In genomic region chr17:71190589-71190988, GRCm38 (mm10) we compare ENCODE assay signal across 17 mouse cellular contexts. TPM values are rescaled to one million over a fixed set of nuclear protein-coding genes. Genes with fewer than 3 reads are reported as not detected.
DNase-seq lines count a peak whose midpoint lies in the region; ATAC-seq and TF ChIP-seq lines count a peak whose summit lies in the region.
"Had no signal": no experiment of that assay in that cellular context is flagged by ENCODE, and none has a peak within 500 bp of the region (broad histone marks: within the 10 kb centered on the region; RNA-seq: fewer than 3 reads in every experiment).

No protein-coding gene starts in this region.

- no peak overlapping the region for H3K4me3 ChIP-seq in liver, embryonic 12.5 days
- no peak overlapping the region for H3K4me3 ChIP-seq in CH12.LX (replicated peaks in 1 of 3; ENCODE audit: low read depth in 2 of 3, low read length in 2 of 3, poor library complexity in 1 of 3)
- peak overlapping the region; percentile 8; the same call in 1 of the 2 replicates for H3K4me3 ChIP-seq in intestine, embryonic 16.5 days (ENCODE audit: low read length)
- no peak overlapping the region for H3K4me3 ChIP-seq in small intestine, adult 2 months (ENCODE audit: low read depth, low read length)
- H3K4me3 ChIP-seq: embryonic facial prominence, embryonic 12.5 days; forebrain, embryonic 10.5 days; liver, embryonic 13.5 days; midbrain, embryonic 15.5 days; neural tube, embryonic 13.5 days had no signal

- TF ChIP-seq EP300 in CH12.LX (IDR thresholded peaks at IDR 0.05; ENCODE audit: low read length) = peak; percentile 43

- in situ Hi-C loops in CH12.LX (cut with MboI; ENCODE audit: low pct_ligation_motif_present, low pct_unique_long_range_greater_than_20kb, low sequenced_read_pairs) = no loop called here

- H3K27me3 ChIP-seq in liver, embryonic 12.5 days (replicated peaks) = no peaks in the 10 kb centered on the region
- H3K27me3 ChIP-seq in CH12.LX (replicated peaks) = no peaks in the 10 kb centered on the region
- H3K27me3 ChIP-seq in intestine, embryonic 16.5 days (replicated peaks; ENCODE audit: control insufficient read depth, insufficient read depth, low read length) = no peaks in the 10 kb centered on the region
- no peaks in the 10 kb centered on the region for H3K27me3 ChIP-seq in small intestine, adult 2 months (ENCODE audit: control insufficient read depth, insufficient read depth, low read length)
- H3K27me3 ChIP-seq: embryonic facial prominence, embryonic 12.5 days; liver, embryonic 13.5 days; midbrain, embryonic 15.5 days; neural tube, embryonic 13.5 days had no signal

- no peak for TF ChIP-seq RAD21 in CH12.LX (IDR thresholded peaks at IDR 0.05; ENCODE audit: low read depth, low read length)

- DNase-seq in liver = no peak
- DNase-seq in CH12.LX (ENCODE audit: extremely low read depth) = no peak
- no peak for DNase-seq in urinary bladder, postnatal 25 days (ENCODE audit: low spot score)
- no peak for DNase-seq in urinary bladder, postnatal 14 days (ENCODE audit: low spot score)
- no peak for DNase-seq in heart, postnatal 25 days (ENCODE audit: low spot score)
- DNase-seq: cerebellum, postnatal 25 days; heart, adult 18-20 months; heart, postnatal 36 days; kidney, adult 11 months; liver, embryonic 13.5 days had no signal

- H3K4me1 ChIP-seq in liver, embryonic 12.5 days = peaks cover 97% of the 10 kb centered on the region
- peaks cover 11 to 64% of the 10 kb centered on the region in 2 experiments for H3K4me1 ChIP-seq in CH12.LX (ENCODE audit: control insufficient read depth in 1 of 2, insufficient read depth in 2 of 2)
- H3K4me1 ChIP-seq in intestine, embryonic 16.5 days (ENCODE audit: control insufficient read depth, insufficient read depth, low read length) = peaks cover 18% of the 10 kb centered on the region
- H3K4me1 ChIP-seq in small intestine, adult 2 months (ENCODE audit: control insufficient read depth, insufficient read depth, insufficient read length, low read length) = peaks cover 27% of the 10 kb centered on the region; the same call in 1 of the 2 replicates

- no peak overlapping the region for H3K27ac ChIP-seq in liver, embryonic 12.5 days
- no peak overlapping the region for H3K27ac ChIP-seq in CH12.LX (ENCODE audit: insufficient read depth, low read depth)
- peak overlapping the region; percentile 24; the same call in 1 of the 2 replicates for H3K27ac ChIP-seq in intestine, embryonic 16.5 days (ENCODE audit: low read length)
- H3K27ac ChIP-seq in small intestine, adult 2 months (ENCODE audit: insufficient read depth, low read depth, low read length) = peak overlapping the region; percentile 96
- H3K27ac ChIP-seq: embryonic facial prominence, embryonic 12.5 days; forebrain, embryonic 10.5 days; midbrain, embryonic 15.5 days; neural tube, embryonic 13.5 days had no signal

- peaks cover 4% of the 10 kb centered on the region; the same call in 1 of the 2 replicates for H3K36me3 ChIP-seq in liver, embryonic 12.5 days
- no peaks in the 10 kb centered on the region for H3K36me3 ChIP-seq in CH12.LX (replicated peaks in 1 of 2; ENCODE audit: control insufficient read depth in 1 of 2, insufficient read depth in 1 of 2, low read length in 1 of 2)
- H3K36me3 ChIP-seq in intestine, embryonic 16.5 days (ENCODE audit: control insufficient read depth, insufficient read depth, low read length) = no peaks in the 10 kb centered on the region
- H3K36me3 ChIP-seq in small intestine, adult 2 months (ENCODE audit: control insufficient read depth, insufficient read depth, low read length) = no peaks in the 10 kb centered on the region
- H3K36me3 ChIP-seq: embryonic facial prominence, embryonic 12.5 days; liver, embryonic 13.5 days; midbrain, embryonic 15.5 days; neural tube, embryonic 13.5 days had no signal

- dilution Hi-C loops in CH12.LX (cut with MboI; ENCODE audit: extremely low pct_ligation_motif_present, extremely low pct_unique_long_range_greater_than_20kb, low sequenced_read_pairs) = no loop called here

- 77% methylated on average over 7 of the region's 7 CpGs for whole genome bisulfite sequencing in liver, embryonic 12.5 days (ENCODE audit: insufficient replicate concordance)
- 54% methylated on average over 7 of the region's 7 CpGs for WGBS in intestine, embryonic 16.5 days
- 9% methylated on average over 7 of the region's 7 CpGs for WGBS in small intestine, adult 2 months

- intact Hi-C loops in heart, postnatal 25 days (cut with DNase I) = loop anchor here (10.0 kb wide), 1 partner anchor 456 kb away; no protein-coding TSS in a partner anchor

- H3K9me3 ChIP-seq in liver, embryonic 12.5 days (replicated peaks) = no peaks in the 10 kb centered on the region
- no peaks in the 10 kb centered on the region for H3K9me3 ChIP-seq in CH12.LX (replicated peaks; ENCODE audit: low read length)
- H3K9me3 ChIP-seq in intestine, embryonic 16.5 days (ENCODE audit: control insufficient read depth, low read length) = no peaks in the 10 kb centered on the region
- H3K9me3 ChIP-seq: embryonic facial prominence, embryonic 12.5 days; liver, embryonic 13.5 days; midbrain, embryonic 15.5 days had no signal

- no peak for ATAC-seq in liver, embryonic 12.5 days
- peak; percentile 34 for ATAC-seq in intestine, embryonic 16.5 days
- ATAC-seq: midbrain, embryonic 15.5 days had no signal

- no peak for TF ChIP-seq POLR2A in CH12.LX (IDR thresholded peaks at IDR 0.05; ENCODE audit: low read depth, low read length)
- TF ChIP-seq POLR2A in small intestine, adult 2 months (IDR thresholded peaks at IDR 0.05; ENCODE audit: low read depth, low read length) = no peak

- no peak overlapping the region for H3K9ac ChIP-seq in liver, embryonic 12.5 days
- H3K9ac ChIP-seq in CH12.LX (ENCODE audit: insufficient read depth, low read depth) = no peak overlapping the region; the same call in 1 of the 2 replicates
- H3K9ac ChIP-seq in intestine, embryonic 16.5 days (ENCODE audit: low read depth, low read length) = 0 out of 2 replicates have a peak overlapping the region, but pooled peaks have one; percentile 39
- H3K9ac ChIP-seq: embryonic facial prominence, embryonic 12.5 days; liver, embryonic 13.5 days; midbrain, embryonic 15.5 days; neural tube, embryonic 13.5 days had no signal

- TF ChIP-seq CTCF in CH12.LX (conservative IDR thresholded peaks at IDR 0.05 in 1 of 2, IDR thresholded peaks at IDR 0.05 in 1 of 2; ENCODE audit: low read depth in 2 of 2, low read length in 2 of 2) = no peak
- no peak for TF ChIP-seq CTCF in small intestine, adult 2 months (IDR thresholded peaks at IDR 0.05; ENCODE audit: extremely low read depth, insufficient read length, insufficient replicate concordance, low read depth, low read length)

- H3K79me2 ChIP-seq in CH12.LX (replicated peaks; ENCODE audit: control insufficient read depth, extremely low read depth, insufficient read depth, poor library complexity, severe bottlenecking) = peaks cover 51% of the 10 kb centered on the region

- H3K4me2 ChIP-seq in liver, embryonic 12.5 days = 0 out of 2 replicates have a peak overlapping the region, but pooled peaks have one; percentile 4
- peak overlapping the region; percentile 79; the same call in 1 of the 2 replicates for H3K4me2 ChIP-seq in CH12.LX (ENCODE audit: insufficient read depth, low read depth, poor library complexity, severe bottlenecking)
- H3K4me2 ChIP-seq in intestine, embryonic 16.5 days (ENCODE audit: low read depth, low read length) = peak overlapping the region; percentile 27; the same call in 1 of the 2 replicates
- H3K4me2 ChIP-seq: embryonic facial prominence, embryonic 12.5 days; liver, embryonic 13.5 days; midbrain, embryonic 15.5 days; neural tube, embryonic 13.5 days had no signal

TF ChIP-seq in CH12.LX, 34 proteins besides CTCF, POLR2A, EP300 and RAD21:
- TF ChIP-seq IRF4 (IDR thresholded peaks at IDR 0.05; ENCODE audit: low read depth, low read length) (peak; percentile 64), MEF2A (IDR thresholded peaks at IDR 0.05; ENCODE audit: borderline replicate concordance, low read depth, low read length) (peak; percentile 21; the same call in 1 of the 2 replicates), ELF1 (IDR thresholded peaks at IDR 0.05; ENCODE audit: low read depth, low read length) (no peak), CHD2 (IDR thresholded peaks at IDR 0.05; ENCODE audit: low read length) (no peak), MYC (IDR thresholded peaks at IDR 0.05; ENCODE audit: low read depth, low read length) (no peak)

RNA-seq across cellular contexts. Expression of gene Lpin2, which starts 8.2 kb away (rescaled TPM):
- polyA plus RNA-seq in liver, embryonic 12.5 days (2016; fragmentation: Nextera tagmentation; extraction: Ambion mirVana) = 40.1 and 42.5 TPM in 2 replicates
- total RNA-seq in CH12.LX (2012; rRNA removed) (25.1 and 28.1 TPM in 2 replicates), CH12.LX (2014; rRNA removed) (25.4 TPM in 2 replicates)
- polyA plus RNA-seq in CH12.LX (2012; ENCODE audit: insufficient read length, low read depth) = 30.4 and 31.4 TPM in 2 replicates
- polyA plus RNA-seq in intestine, embryonic 16.5 days (2015; fragmentation: Nextera tagmentation; extraction: Ambion mirVana) = 19.2 and 22.7 TPM in 2 replicates
- polyA plus RNA-seq in small intestine, adult 2 months (2012; rRNA removed) = 7.7 and 39.8 TPM in 2 replicates
- total RNA-seq in heart, postnatal 25 days (2021) = 1 to 10 TPM; 8.2 to 9.5 TPM

Comparison
In these comparisons a context has a peak if more than half of its experiments do, and no peak if none do; other contexts are left out.
1. H3K27ac ChIP-seq: peak in intestine, embryonic 16.5 days (single experiment) and small intestine, adult 2 months (single experiment); none in liver, embryonic 12.5 days (single experiment) and CH12.LX (single experiment).
2. H3K4me2 ChIP-seq: peak in every context shown above with its lines; median percentile 79 in CH12.LX; 27 in intestine, embryonic 16.5 days; 4 in liver, embryonic 12.5 days.